Mouse (Mus musculus): ENCODE data around the gene Lrrc17. TPM values are rescaled to one million over a fixed set of nuclear protein-coding genes. Genes with fewer than 3 reads are reported as not detected.
A peak's percentile ranks its signal among the peaks of the same experiment; 100 is the strongest.

Lrrc17 gene
- polyA plus RNA-seq, 1 experiment, result 1.1 TPM

DNA sequence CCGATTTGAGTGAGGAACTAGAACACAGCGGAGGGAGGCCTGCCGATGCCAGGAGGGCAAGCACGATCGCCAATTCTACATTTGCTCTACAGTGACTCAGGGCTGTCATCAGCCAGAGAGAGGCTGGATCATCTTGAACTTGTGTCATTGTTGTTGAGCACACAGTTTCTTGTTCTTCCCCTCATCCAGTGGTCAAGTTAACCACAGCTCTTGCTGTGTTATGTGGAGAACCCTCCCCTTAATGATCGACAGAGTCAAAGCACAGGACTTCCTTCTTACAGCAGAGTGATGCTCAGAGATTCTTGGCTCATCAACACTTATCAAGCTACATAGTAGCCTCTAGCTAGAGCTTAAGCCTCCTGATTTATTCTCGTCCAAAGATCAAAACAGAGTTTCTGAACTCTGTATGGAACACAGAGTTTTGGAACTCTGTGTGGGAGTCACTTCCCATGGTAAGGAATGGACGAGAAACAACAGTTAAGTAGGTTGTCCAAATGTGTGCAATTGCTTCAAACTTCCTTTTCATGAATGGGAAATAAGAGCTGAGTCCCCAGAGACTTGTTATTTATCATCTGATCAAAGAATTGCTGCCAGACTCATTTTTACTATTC is 14.1 kb upstream of the Lrrc17 start:
- no peak for DNase-seq (ENCODE audit: low read depth, low spot score)
- WGBS, result 75% methylated on average over 8 of the region's 8 CpGs

GRCm38 (mm10) chr5:21532126-21532525 is 11.2 kb upstream of the Lrrc17 start:
- DNase-seq (ENCODE audit: low read depth, low spot score), result no peak
- 90% methylated on average over 2 of the region's 2 CpGs for WGBS

DNA sequence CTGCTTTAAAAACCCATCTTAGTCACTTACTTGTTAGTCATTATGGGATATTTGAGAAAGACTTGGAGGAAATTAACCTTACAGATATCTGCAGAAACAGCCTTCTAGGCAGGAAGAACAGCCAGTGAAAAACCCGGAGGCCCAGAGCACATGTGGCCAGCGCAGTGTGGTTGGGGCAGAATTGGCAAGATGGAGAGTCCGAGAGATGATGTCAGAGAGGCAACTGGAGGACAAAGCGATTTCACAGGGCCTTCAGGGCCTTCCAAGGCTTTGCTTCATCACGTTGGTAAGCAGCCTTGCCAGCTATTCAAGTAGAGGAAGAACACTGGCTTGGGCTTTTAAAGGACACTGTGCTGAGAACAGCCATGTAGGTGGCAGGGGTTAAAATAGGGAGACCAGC is 10.4 kb upstream of the Lrrc17 start:
- no peak for DNase-seq (ENCODE audit: low read depth, low spot score)
- 85% methylated on average over 5 of the region's 5 CpGs for WGBS

GRCm38 (mm10) chr5:21542226-21542625 is 1.1 kb upstream of the Lrrc17 start:
- DNase-seq (ENCODE audit: low read depth, low spot score), result no peak
- 66% methylated on average over 4 of the region's 4 CpGs for WGBS

GRCm38 (mm10) chr5:21544821-21545220 is 1.5 kb downstream of the Lrrc17 start:
- no peak for DNase-seq (ENCODE audit: low read depth, low spot score)
- WGBS, result 28% methylated on average over 3 of the region's 3 CpGs

DNA sequence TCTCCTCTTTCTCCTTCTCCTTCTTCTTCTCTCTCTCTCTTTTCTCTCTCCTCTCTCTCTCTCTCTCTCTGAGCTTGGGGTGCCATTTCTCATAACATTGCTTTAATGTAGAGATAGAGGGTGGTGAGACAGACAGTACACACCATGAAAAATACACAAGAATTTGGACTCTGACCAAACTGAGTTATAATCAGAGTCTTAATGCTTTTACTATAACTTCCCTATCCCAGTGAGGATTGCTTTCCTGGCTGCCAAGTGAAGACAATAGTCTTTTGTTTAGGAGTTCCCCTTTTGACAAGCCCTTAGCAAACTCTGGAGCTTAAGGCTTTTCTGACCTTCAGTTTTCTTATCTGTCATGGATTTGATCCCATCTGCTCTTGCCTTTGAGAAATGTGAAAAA is 1.9 kb downstream of the Lrrc17 start:
- DNase-seq (ENCODE audit: low read depth, low spot score), result peak; percentile 39

GRCm38 (mm10) chr5:21545786-21546185 is 2.4 kb downstream of the Lrrc17 start:
- WGBS, result 18% methylated on average over 4 of the region's 4 CpGs
- DNase-seq (ENCODE audit: low read depth, low spot score), result no peak

DNA sequence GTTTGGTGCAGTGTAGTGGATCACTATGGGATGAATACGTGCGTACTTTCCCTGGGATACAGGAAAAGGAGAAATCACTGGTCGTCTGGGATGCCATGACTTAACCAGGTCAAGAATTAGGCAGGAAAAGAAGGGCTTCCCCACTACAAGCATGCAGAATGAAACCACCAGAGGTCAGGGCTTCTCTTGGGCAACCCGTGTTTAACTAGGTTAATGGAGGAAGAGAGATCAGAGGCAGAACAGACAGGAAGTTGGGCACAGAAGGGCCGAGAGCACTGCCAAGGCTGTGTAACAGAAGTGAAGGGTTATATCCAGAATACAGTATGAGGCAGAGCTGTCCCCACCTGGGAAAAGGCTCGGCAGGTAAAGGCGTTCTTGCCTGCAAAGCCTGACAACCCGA is 3.6 kb downstream of the Lrrc17 start:
- DNase-seq (ENCODE audit: low read depth, low spot score), result no peak
- 71% methylated on average over 8 of the region's 8 CpGs for WGBS

DNA sequence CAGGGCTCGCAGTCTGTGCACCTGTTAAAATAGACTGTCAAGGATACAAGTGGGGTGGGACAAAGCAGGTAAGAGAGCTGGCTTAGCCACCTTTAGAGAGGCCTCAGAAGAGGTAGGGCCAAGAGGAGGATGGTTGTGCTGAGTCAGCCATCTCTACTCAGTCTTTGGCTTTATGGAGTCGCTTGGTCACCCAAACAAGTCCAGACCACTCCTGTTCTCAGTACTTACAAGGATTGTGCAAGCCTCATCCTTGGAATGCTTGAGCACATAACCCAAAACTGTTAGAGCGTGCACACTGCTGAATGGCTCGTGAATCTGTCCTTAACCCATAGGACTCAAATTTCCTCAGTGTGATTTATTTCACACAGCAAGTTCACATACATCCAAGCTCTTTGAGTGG is 10.3 kb downstream of the Lrrc17 start:
- no peak for DNase-seq (ENCODE audit: low read depth, low spot score)
- 76% methylated on average over 4 of the region's 4 CpGs for whole genome bisulfite sequencing

- no peak for DNase-seq (ENCODE audit: low read depth, low spot score)
- WGBS, result 84% methylated on average over 1 of the region's 1 CpGs
Observed at GRCm38 (mm10) chr5:21554732-21555131, 11.4 kb downstream of the Lrrc17 start.

DNA sequence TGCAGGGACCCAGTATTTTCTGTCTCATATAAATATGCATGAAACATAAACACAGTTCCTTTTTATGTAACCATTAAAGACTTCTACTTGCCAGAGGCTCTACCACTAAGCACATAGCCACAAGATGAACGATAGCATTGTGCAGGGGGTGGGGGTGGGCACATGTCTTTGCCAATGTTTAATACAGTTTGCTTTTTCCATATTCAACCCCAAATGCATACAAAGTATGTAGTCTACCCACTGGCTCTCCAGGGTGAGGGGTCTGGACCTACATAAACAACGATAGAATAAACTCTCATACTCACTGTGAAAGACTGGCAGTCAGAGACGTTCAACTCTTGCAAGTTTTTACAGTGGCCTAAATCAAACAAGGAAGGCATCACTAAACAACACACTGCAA is 13.1 kb downstream of the Lrrc17 start:
- no peak for DNase-seq (ENCODE audit: low read depth, low spot score)
- 56% methylated on average over 3 of the region's 3 CpGs for WGBS

- DNase-seq (ENCODE audit: low read depth, low spot score), result no peak
- WGBS, result 40% methylated on average over 2 of the region's 2 CpGs
Observed at GRCm38 (mm10) chr5:21563936-21564335, 20.6 kb downstream of the Lrrc17 start.

DNA sequence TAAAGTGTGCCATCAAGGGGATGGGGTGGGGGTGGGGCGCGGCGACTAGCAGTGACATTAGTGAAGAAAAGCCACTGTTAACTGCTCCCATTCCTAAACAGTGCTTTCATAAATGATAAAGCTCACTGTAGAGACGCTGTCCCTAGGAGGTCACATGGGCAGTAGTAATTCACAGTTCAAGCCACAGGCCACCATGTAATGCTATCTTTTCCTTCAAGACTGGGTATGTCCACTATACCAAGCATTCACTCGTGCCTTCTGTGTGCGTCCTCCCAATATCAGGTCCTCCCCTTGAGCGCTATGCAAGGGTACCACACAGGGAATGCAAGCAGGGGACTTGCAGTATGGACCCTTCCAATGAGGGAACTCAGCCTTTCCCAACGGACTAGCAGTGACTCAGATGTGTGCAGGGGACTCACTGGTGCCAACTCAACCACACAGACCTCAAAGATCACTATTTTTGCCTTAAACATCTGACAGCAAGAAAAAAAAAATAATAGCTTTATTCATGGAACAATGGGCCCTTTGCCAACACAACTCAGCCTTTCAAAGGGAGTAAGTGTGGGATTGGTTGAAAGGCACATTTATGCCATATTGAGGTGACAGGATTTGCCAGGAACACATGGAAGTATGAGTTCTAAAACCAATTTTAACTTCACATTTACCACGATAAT is 22.2 kb downstream of the Lrrc17 start:
- DNase-seq (ENCODE audit: low read depth, low spot score), result no peak
- WGBS, result 91% methylated on average over 9 of the region's 9 CpGs

DNA sequence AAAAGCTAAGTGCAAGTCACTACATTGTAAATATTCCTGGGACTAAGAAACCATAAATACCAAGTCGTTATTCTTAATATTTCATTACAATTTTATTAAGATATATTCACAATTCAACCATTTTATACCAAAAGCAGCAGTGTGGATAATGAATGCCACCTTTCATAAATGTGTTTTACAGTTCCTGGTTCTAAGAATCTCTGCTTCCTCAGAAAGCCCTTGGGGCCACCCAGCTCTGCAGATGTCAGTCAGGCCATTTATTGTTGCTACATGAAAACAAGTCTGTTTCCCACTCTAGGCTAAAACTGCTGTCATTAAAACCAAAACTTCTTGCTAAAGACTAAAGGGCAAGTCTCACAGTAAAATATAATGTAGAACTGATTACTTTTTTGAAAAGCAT is 24.4 kb downstream of the Lrrc17 start:
- DNase-seq (ENCODE audit: low read depth, low spot score), result no peak
- 63% methylated on average over 1 of the region's 1 CpGs for WGBS

GRCm38 (mm10) chr5:21572764-21573416 is 29.5 kb downstream of the Lrrc17 start:
- DNase-seq (ENCODE audit: low read depth, low spot score), result no peak
- 58% methylated on average over 3 of the region's 3 CpGs for WGBS

- no peak for DNase-seq (ENCODE audit: low read depth, low spot score)
- WGBS, result 75% methylated on average over 21 of the region's 21 CpGs
Observed at GRCm38 (mm10) chr5:21574386-21575209, 31.2 kb downstream of the Lrrc17 start.

GRCm38 (mm10) chr5:21575210-21575550 is 31.8 kb downstream of the Lrrc17 start:
- DNase-seq (ENCODE audit: low read depth, low spot score), result no peak
- WGBS, result 89% methylated on average over 13 of the region's 13 CpGs

DNA sequence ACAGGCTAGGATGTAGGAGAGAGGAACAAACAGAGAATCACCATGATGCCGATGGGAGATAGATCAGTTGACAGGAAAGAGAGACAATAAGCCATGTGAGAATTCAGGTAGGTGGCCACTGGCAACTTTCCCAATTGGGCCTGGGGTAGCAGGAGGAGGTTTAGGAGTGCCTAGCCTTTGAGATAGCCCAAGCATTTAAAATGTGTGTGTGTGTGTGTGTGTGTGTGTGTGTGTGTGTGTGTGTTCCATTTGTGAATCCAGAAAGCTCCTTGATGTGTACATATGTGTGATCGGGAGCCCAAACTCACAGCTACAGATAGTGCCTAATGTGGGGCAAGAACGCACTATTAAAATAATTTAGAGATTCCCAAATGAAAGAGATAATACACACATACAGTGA is 34.8 kb downstream of the Lrrc17 start:
- no peak for DNase-seq (ENCODE audit: low read depth, low spot score)
- 86% methylated on average over 3 of the region's 3 CpGs for WGBS

DNA sequence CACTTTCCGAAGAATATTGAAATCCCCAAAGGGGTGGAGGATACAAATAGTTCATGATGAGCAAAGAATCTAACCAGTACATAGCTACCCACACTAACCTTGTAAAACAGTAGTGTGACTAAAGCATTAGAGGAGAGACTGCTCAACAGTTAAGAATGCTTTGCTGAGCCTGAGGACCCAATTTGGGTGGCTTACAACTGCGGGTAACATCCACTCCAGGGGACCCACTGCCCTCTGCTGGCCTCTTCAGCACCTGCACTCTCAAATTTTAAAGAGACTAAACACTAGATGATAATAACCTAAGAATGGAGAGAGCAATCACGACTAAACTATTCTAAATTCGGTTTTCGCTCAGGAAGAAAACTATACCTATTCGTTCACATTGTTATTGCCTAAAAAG is 43.4 kb downstream of the Lrrc17 start:
- 42% methylated on average over 6 of the region's 6 CpGs for WGBS
- DNase-seq (ENCODE audit: low read depth, low spot score), result peak; percentile 10

GRCm38 (mm10) chr5:21587683-21588082 is 44.3 kb downstream of the Lrrc17 start:
- 76% methylated on average over 7 of the region's 7 CpGs for WGBS
- DNase-seq (ENCODE audit: low read depth, low spot score), result no peak

DNA sequence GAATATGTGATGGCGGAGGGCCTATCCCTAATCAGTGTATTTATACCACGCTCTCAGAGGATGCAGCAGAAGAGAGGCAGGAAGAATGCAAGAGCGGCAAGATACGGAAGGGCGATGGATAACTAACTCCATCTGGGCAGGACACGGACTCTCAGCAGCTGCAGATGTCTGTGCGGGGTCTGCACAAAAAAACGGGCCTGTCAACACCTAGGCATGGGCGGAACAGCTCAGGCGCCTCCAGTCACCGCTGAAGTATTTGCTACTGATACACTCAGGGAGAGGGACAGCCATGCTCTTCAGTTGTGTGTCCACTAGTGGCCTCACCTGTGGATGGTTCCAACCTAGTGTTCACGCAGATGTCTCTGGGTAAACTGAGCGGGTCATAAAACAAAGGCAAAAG is 44.9 kb downstream of the Lrrc17 start:
- no peak for DNase-seq (ENCODE audit: low read depth, low spot score)
- WGBS, result 89% methylated on average over 13 of the region's 13 CpGs
